Mouse (Mus musculus) CD4-positive, CD25-positive, alpha-beta regulatory T cell, adult 4 months (primary cell): Measurements from ENCODE around the gene Peli1. TPM values are rescaled to one million over a fixed set of nuclear protein-coding genes. Genes with fewer than 3 reads are reported as not detected.
"Not testable (repeated sequence)": the region's sequence is repeated elsewhere in the genome, so short reads cannot be mapped to it uniquely, and the experiment has no call there.

Experiments
- ATAC-seq: one replicate; pipeline ENCODE4 v1.8.0; 2017
- polyA plus RNA-seq, 2 experiments: library from polyadenylated mRNA; unstranded; fragments of 100-300 nt; shearing (Covaris generic); gene quantifications; one replicate each; pipeline ENCODE4 v1.2.1; 2017

The Peli1 gene
- polyA plus RNA-seq, 2 experiments from 2014 or later, result 72.2 to 96.4 TPM

DNA sequence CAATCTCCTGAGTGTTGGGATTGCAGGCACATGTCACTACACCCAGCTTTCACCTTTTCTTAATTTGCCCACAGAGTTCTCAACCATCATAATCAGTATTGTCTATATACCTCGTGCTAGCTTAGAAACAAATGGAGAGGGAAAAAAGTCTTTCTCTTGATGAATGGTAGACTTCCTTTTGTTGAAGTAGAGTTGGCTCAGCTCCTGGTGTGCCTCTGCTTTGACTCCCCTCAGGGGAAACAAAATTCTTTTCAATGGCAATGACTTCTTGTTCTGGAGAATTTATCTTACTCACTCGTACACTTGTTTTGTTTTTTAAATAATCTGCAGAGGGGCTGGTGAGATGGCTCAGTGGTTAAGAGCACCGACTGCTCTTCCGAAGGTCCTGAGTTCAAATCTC, 62.0 kb downstream of the Peli1 start:
- ATAC-seq, result no peak

DNA sequence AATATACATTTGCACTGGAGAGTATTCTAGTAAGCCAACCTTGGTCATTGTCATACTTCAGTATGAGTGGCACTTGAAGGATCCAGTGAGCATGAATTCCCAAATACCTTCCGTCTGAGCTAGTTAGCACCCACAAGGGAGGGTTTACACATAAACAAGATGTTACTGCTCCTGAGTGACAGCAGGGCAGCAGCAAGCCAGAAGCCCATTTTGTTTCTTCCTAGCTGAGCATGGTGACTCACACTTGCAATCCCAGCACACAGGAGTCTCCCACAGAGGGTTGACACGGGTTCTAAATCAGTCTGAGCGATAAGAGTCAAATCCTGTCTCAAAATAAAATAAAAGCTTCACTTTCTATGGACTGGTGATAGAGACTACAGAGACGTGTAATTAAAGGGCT, 66.5 kb downstream of the Peli1 start:
- peak; percentile 9 for ATAC-seq

DNA sequence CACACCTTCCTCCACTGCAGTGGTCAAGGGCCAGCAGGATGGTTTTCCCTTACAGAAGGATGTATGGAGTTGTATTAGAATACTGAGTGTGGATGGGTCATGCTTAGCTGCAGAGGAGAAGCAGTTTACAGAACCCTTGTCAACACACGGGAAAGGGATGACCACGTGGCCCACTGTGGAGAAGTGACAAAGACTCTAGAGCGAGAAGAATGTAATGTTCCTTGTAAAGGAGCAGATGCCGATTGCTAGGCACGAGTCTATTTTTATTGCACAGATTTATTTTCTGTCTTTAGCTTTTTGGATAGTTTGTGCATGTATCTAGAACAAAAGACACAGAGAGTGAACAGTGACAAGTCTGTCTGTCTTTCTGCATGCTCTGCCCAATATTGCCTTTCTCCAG, 71.0 kb downstream of the Peli1 start:
- ATAC-seq, result no peak

DNA sequence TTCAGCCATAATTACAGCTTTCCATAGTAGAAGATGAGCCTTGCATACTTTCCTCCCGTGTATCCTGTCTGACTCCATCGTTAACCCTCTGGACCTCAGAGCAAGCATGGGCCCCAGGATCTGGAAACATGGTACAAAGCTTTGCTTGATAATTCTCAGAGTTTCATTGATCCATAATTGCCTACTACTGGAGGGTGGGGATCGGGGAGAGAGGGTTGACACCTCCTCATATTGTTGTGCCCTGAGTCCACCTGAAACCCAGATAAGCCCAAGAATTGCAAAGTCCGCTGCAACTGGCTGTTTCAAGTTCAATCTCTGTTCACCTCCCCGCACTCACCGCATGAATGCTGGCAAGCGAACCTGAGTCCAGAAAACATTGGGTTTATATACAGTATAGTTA, 72.1 kb downstream of the Peli1 start:
- ATAC-seq, result no peak

DNA sequence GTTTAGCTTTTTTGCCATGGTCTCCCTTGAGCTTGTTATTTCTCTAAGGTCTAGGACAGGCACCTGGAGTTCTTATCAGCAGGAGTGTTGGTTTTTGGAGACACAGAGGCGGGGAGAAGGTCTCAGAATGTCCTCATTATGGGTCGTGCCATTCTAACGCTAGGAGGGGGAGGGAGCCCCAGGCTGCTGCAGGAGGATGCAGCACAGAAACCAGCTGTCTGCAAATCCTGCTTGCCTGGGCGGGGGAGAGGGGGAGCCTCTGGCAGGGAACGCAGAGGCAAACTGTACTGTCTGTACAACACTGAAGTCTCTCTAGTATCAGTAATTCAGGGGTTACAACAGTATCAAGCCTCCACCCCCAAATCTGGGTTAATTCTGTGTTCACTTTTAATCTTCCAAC, 72.6 kb downstream of the Peli1 start:
- ATAC-seq, result peak; percentile 22

DNA sequence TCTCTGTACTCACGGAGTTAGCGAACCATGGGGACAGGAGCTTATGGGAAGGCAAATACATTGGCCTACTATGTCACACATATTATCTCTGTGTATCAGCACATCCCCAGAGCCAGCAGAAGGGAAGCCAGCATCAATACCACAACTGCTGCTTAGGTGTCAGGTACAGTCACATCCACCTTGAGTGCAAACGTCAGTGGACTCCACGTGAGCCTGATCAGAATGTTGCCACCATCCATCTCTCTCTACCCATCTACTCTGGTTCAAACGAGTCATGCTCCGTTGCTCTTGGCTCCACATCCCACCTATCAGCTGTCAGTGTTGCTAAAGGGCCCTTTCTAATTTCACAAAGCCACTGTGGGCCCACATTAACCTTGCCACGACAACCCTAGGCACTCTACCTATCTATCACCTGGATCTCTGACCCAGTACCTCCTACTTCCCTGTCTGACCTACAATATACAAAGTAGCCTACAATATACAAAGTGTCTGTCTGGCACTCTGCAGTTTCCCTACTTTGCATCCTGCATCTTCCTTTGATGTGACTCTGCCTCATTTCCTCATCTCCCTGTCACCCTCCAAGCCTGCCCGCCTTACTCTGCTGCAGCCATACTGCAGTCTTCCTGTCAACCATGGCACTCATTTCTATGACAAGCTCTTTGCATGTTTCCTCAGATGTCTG, 73.4 kb downstream of the Peli1 start:
- ATAC-seq, result peak; percentile 63

DNA sequence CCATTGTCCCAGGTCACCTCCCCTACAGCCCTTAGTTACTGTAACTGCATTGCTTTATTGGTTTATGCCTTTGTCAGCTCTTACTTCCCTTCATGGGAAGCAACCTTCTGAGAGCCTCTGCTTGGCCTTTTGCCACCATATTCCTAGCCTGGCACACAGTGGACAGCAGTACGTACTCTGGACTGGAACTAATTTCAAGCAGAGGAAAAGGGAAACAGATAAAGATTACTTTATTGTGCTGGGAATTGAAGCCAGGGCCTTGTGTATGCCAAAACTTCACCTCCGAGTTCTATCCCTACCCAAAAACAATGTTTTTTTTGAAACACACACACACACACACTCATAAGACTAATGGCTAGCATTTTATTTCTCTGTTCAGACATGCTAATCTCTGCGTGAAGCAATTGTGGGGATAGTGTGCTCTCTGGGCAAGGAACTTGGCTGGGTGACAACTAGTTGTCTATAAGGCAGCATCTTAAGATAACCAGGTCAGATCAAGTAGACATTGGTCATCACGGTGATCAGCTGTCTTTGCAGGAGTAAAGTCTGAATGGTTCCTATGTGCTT, 74.0 kb downstream of the Peli1 start:
- no peak for ATAC-seq

DNA sequence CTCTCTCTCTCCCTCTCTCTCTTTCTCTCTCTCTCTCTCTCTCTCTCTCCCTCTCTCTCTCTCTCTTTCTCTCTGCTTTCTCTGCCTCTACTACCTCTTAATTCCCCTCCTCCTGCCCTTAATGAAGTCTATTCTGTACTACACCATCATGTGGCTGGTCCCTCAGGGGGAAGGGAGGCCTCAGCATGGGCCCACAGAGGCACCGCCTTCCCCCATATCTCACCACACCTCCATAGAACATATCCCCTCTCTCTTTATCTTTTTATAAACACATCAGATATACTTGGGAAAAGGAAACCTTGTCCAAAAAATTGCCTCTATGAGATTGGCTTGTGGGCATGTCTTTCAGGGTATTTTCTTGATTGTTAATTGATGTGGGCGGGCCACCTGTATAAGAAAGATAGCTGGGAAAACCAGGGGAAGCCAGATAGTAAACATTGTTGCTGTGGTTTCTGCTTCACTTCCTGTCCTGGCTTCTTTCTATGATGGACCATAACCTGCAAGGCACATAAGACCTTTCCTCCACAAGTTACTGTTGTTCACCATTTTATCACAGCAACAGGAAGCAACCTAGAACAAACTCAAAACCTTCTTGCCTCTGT, 75.5 kb downstream of the Peli1 start:
- peak; percentile 46 for ATAC-seq

DNA sequence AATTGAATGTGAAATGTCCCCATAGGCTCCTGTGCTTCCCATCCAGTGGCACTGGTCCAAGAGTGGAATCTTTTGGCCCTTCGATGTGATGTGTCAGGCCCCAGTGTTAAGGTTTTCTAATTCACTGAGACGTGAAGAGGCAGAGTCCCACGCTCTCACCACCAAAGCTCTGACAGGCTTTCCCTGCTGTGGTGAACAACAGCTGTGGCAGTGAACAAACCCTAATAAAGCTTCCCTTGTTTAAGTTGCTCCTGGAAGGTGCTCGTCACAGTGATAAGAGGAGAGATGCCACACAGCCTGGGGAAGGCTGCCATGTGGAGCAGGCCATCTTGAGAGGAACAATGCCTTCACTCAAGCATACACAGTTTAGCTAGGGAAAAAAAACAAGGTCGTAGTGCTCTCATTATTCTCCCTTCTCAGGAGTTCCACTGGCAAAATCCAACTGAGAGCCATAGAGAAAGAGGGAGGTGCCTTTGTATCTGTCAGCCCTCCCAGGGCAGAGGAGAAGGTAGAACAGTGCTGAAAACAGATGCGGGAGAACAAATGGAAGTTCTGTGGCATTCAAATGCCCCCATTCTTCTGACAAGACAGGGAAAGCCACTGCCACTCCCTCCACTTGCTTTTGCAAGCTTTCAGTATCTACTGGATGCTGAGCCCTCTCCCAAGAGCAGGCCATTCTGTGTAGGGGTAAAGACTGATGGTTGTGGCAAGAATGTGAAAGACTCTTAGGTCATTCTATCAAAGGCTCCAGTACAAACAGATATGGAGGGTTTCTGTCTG, 77.9 kb downstream of the Peli1 start:
- ATAC-seq, result no peak

DNA sequence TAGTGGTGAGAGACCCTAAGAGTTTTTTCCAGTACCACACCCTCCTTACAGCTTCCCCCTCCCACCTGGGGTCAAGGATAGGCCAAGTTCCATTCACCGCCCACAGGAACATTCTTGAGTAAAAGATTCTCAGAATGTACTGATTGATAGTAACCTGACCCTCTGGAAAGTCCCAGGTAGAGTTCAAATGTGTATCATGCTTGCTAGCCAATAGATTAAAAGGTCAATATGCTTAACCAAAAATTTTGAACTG, 78.4 kb downstream of the Peli1 start:
- ATAC-seq, result not testable (repeated sequence)

DNA sequence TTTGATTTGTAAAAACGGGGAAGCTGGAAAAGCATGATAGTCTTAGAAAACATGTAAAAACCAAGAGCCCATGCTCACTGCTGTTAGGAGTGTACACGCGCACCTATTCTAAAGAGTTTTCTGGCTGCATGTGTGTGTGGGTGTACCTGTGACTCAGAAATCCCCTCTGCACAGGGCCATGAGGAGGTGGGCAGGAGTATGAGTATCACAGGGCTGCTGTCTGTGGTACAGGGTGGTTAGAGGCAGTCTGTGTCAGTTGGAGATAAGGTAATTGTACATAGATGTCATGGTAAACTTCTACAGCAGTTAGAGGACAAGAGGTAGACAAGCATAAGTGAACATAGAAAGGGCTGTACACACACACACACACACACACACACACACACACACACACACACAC, 81.2 kb downstream of the Peli1 start:
- peak; percentile 58 for ATAC-seq

DNA sequence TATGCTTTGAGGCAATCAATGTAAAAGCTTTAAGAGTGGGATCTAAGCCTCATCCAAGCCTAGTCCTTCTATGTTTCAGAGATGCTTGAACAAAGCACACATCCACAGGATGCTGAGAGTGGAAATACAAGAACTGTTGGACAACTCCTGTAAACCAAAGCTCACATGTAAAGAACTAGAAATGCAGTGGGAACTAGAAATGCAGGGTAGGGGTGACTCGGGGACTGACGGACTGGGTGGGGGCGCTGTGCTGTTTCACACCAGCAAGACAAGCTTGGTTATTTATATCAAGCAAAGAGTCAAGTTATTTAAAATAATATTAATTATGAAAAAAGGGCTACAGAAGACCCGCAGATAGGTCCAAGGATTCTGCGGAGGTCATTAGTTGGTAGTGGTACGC, 82.8 kb downstream of the Peli1 start:
- peak; percentile 6 for ATAC-seq

DNA sequence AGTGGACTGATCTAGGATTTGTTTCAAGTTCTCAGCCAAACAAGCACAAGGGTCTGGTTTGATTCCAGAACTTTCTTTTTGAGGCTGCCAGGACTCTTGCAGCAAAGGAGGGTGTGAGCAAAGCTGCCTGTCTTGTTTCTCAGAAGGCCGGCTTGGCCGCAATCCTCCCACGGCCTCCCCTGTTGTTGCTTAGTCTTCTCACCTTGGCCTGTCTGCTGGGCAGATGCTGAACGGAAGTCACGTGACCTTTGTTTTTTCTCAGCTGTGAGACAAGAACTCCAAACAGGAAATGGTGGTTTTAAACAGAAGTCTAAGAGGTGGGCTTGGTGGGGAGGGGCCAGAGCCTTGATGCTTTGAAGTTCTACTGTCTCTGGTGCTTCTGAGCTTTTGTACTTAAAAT, 83.3 kb downstream of the Peli1 start:
- peak; percentile 79 for ATAC-seq

DNA sequence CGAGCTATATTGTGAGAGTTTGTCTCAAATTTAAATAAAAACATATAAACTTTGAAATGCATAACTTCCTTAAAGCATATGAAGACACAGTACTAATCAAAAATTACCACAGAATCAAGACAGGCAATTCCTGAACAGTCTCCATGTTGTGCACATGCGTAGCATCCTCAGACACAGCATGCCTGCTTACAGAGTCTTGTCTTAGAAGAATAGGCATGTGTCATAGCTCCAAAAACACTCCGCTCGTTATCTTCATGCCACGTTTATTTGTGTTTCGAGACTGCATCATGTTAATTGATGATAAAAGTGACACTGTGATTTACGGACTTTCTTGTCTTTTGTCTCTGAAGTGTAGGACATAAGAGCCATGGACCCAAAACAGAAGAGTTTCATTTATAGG, 84.0 kb downstream of the Peli1 start:
- ATAC-seq, result no peak

DNA sequence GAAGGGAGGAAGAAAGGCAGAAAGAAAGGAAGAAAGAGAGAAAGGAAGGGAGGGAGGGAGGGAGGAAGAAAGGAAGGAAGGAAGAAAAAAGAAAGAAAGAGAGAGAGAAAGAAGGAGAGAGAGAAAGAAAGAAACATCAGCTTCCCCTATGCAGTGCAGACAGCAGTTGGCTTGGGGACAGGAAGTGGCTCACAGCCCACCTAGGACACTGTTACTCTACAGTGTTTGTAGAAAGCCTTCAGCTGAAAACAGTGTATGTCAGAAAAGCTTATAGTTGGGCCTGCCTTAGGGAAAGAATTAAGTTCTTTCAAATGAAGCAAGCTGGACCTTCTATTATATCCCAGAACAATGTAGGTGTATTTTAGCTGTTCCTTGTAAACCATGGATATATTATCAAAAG, 85.4 kb downstream of the Peli1 start:
- ATAC-seq, result no peak

DNA sequence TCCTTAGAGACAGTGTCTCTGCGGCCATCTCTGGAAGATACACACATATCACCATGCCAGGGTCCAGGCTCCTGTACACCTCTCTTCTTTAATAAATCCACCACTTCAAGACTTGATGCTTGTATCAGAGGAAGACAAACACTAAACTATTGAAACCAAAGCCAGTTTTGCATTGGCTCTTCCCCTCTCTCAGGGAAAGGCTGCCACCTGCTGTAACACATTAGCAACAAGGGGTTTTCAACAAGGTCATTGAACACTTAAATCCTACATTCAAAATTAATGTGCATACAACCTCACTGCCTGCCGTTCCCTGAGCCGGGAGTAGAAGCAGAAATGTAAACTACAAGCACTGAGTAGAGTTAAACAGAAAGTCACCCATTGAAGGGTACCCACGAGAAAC, 87.3 kb downstream of the Peli1 start:
- peak; percentile 33 for ATAC-seq

DNA sequence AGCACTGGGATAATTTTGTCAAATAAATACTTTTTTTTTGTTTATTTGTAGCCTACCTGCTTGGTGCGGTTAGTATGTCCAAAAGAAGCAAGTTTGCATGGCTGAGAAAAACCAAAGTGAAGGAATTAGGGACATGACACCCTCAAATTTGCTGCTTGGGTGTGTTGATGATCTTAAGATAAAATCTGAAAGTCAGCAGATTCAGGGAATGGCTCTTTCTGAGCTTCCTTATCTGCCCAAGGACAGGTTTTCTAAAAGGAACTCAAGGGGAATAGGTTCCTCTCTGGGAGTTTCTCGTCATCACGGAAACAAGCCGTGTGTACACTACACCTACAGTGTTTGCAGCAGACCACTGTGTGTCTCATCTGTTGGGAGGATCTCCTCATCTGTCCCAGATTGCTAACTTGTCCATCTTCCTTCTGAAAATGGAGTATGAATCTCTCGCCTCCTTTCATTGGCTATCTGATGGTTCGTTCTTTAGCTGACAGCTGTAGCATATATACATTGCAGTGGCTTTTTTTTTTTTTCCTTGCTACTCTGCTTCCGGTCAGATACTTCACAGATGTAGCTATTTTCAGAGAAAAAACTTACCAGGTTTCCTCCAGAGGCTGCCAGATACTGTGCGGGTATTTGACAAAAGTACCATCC, 88.0 kb downstream of the Peli1 start:
- ATAC-seq, result no peak

DNA sequence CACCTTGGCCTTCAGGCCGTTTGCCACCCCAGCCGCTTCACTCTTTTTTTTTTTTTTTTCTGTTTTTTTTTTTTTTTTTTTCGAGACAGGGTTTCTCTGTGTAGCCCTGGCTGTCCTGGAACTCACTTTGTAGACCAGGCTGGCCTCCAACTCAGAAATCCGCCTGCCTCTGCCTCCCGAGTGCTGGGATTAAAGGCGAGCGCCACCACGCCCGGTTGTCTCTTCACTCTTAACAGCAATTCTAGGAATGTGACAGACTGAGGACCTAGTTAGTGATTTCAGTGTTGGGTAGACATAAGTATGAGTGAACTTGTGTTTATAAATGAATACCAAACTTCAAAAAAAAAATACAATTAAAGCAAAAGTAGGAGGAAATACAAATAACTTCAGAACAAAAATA, 88.8 kb downstream of the Peli1 start:
- not testable (repeated sequence) for ATAC-seq

DNA sequence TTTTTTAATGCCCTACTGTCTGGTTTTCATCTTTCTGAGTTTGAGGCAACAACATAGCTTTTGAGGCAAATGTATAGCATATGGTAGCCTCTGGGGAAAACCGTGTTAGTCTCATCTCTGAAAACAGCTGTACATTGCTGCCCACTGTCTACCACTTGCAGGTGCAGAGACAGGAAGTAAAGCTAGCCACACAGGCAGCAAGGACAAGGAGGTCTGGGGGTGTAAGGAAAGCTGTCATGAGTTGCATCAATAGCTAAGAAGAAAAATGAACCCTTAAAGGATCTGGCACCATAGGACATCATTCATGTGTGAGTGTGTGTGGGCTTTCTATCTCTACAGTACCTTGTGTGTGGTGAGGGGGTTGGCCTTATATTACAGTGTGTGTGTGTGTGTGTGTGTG, 89.6 kb downstream of the Peli1 start:
- ATAC-seq, result peak; percentile 40

DNA sequence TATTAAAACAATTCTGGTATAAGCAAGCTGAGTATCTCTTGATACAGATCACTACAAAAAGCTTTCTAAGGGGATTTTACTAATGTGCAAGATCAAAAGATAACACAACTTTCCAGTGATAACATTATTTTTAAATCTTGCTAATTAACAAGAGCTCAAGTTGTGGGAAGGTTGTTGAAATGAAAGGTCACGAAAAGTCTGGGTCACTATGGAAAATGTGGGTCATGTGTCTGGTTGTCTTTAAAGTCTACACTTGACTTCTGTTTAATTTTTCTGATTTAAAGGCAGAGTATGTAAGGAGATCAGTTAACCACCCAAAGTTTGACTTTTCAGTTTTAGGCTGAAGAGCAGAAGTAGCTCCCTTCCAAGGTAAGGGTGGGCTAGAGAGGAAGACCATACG, 90.5 kb downstream of the Peli1 start:
- ATAC-seq, result no peak

DNA sequence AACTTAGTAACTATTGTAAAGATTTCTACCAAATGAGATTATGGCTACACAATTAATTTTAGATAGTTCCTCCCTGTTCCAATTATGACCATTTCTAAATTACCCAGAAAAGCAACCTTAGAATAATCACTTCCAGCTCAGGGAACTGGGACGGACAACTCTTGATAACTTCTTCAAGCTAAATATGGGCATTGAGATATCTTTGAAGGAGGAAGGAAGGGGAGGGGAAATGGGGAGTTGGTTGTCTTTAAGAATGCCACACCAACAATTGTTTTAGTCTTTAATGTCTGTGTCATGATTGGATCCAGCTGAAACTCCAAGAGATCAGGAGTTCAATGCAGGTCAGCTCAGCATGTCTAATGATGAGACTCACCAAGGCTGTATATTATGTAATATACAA, 91.6 kb downstream of the Peli1 start:
- peak; percentile 12 for ATAC-seq

DNA sequence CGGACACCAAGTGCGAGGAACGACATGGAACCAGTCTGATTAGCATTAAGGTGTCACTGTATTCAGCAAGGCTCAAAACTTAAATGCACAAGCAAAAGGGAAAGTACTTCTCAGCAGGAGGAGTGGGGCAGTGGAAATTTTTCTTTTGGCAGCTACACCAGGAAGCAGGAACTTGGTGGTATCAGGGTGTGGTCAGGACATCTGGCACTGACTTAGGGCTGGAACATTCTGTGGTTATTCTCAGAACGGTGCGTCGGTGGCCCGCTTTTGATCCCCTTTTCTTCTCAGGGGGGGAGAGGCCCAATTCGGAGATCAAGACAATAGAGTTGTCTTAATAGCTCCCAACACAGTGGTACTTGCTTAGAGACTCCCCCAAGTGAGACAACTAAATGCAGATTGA, 100.7 kb downstream of the Peli1 start:
- not testable (repeated sequence) for ATAC-seq

DNA sequence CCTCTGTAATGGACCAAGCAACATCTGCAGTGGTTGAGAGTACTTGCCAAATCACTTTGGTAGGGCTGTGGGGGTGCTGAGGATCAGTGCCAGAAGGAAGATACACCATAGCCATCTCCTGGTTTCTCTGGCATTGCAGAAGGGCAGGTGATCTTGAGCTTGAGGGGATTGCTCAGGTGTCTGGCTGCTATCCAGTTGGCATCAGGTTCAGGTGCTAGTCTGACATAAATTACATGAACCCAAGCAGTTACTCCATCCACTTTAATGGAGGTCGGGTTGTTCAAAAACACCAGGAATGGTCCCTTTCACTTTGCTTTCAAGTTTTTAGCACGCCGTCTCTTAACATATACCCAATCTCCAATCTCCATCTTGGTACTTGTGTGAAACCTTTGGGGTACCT, 103.8 kb downstream of the Peli1 start:
- no peak for ATAC-seq
